Mouse (Mus musculus) spleen, adult 2 months (tissue): ENCODE results near the gene Tmem234.

Experiments used
- CTCF ChIP-seq: fragments of 200-500 bp; IDR thresholded peaks from 2 replicates; pipeline ENCODE4 v1.5.1; 2011; ENCODE audit warnings: mild to moderate bottlenecking, inconsistent platforms; ENCODE audit not compliant: insufficient read depth, insufficient read length, insufficient replicate concordance; ENCODE audit errors: extremely low read depth
- POLR2A ChIP-seq: fragments of 200-500 bp; IDR thresholded peaks from 2 replicates; pipeline ENCODE4 v1.6.1; 2011; ENCODE audit warnings: low read depth, low read length, inconsistent platforms

DNA sequence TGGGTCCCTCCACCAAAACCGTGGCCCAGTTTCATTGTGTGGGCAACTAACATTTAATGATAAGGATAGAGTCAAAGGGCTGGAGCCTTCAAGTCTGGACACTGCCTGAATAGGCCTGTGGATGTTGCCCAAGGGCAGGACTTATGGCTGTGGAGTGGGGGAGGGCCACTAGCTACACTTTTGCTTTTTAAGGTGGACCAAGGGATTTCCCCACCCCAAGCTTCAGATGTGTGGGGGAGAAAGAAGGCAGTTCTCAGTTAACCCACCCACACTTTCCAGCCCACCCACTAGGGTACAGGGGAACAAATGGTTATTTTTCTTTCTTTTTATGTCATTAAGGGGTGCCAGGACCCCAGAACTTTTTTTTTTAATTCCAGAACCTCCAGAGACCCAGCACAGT lies 16.1 kb upstream of the Tmem234 start:
- no peak for TF ChIP-seq POLR2A
- no peak for TF ChIP-seq CTCF
